Mouse (Mus musculus) megakaryocyte-erythroid progenitor cell, adult 5 weeks (primary cell): ENCODE measurements around the gene Megf9. TPM values are rescaled to one million over a fixed set of nuclear protein-coding genes. Genes with fewer than 3 reads are reported as not detected.

Experiments used
- polyA plus RNA-seq: library from polyadenylated mRNA; stranded (reverse); fragments of >175 nt; gene quantifications from 2 replicates; pipeline ENCODE4 v1.2.3, GENCODE M21; 2012

Megf9 gene
- polyA plus RNA-seq = 54.1 and 62.9 TPM in 2 replicates

GRCm38 (mm10) chr4:70534891-70535269 lies at the start of gene Megf9:
Megf9 (minus strand) TSS chr4:70534995.

GRCm38 (mm10) chr4:70409994-70410721 lies 124.6 kb downstream of the Megf9 start, which contains the start of gene Cdk5rap2:
Cdk5rap2 (minus strand) TSS chr4:70410443.

Other genes with a start within 250 kb of the Megf9 start
- 4.1 and 5.4 TPM in 2 replicates for gene Cdk5rap2, start 124.6 kb downstream of the Megf9 start, polyA plus RNA-seq